Mouse (Mus musculus) hindbrain, embryonic 16.5 days (tissue): ENCODE measurements around the gene Slc17a5. TPM values are rescaled to one million over a fixed set of nuclear protein-coding genes. Genes with fewer than 3 reads are reported as not detected.
A peak's percentile ranks its signal among the peaks of the same experiment; 100 is the strongest.

Source experiments
- ATAC-seq: fragments of 200-750 bp; cut with Nextera tagmentation; 2 replicates; pipeline ENCODE4 v1.8.0; 2017; ENCODE audit warnings: moderate TSS enrichment, moderate library complexity
- H3K27ac ChIP-seq: fragments of 300-500 bp; sonication (generic); 2 replicates; pipeline ENCODE4 v1.5.1; 2014; ENCODE audit warnings: low read depth, mild to moderate bottlenecking, control low read depth, low read length, moderate library complexity
- H3K27me3 ChIP-seq: fragments of 300-500 bp; sonication (generic); replicated peaks from 2 replicates; pipeline ENCODE4 v1.6.1; 2014; ENCODE audit warnings: low read length; ENCODE audit not compliant: control insufficient read depth, insufficient read depth
- H3K36me3 ChIP-seq: fragments of 300-500 bp; sonication (generic); 2 replicates; pipeline ENCODE4 v1.6.1; 2014; ENCODE audit warnings: mild to moderate bottlenecking, low read length, moderate library complexity, mixed read lengths; ENCODE audit not compliant: control insufficient read depth, insufficient read depth
- H3K4me1 ChIP-seq: fragments of 300-500 bp; sonication (generic); 2 replicates; pipeline ENCODE4 v1.6.1; 2014; ENCODE audit warnings: low read depth, low read length; ENCODE audit not compliant: control insufficient read depth, insufficient read depth
- H3K4me2 ChIP-seq: fragments of 300-500 bp; sonication (generic); 2 replicates; pipeline ENCODE4 v1.6.1; 2014; ENCODE audit warnings: mild to moderate bottlenecking, low read length, control low read depth, moderate library complexity
- H3K4me3 ChIP-seq: fragments of 300-500 bp; sonication (generic); 2 replicates; pipeline ENCODE4 v1.5.1; 2014; ENCODE audit warnings: mild to moderate bottlenecking, low read length, control low read depth, moderate library complexity
- H3K9ac ChIP-seq: fragments of 300-500 bp; sonication (generic); 2 replicates; pipeline ENCODE4 v1.6.1; 2014; ENCODE audit warnings: low read depth, mild to moderate bottlenecking, control low read depth, low read length, moderate library complexity
- H3K9me3 ChIP-seq: fragments of 300-500 bp; sonication (generic); 2 replicates; pipeline ENCODE4 v1.6.1; 2014; ENCODE audit warnings: mild to moderate bottlenecking, low read length, moderate library complexity; ENCODE audit not compliant: control insufficient read depth
- WGBS: fragments of 180-500 bp; shearing (Covaris S2); extraction: QIAGEN DNeasy Blood & Tissue Kit; methylation state at CpG from one replicate; pipeline ENCODE4 v1.1.7; 2014; 5-methylcytosine and 5-hydroxymethylcytosine counted together
- polyA plus RNA-seq: library from polyadenylated mRNA; unstranded; fragments of >200 nt; fragmentation: Nextera tagmentation; extraction: Ambion mirVana; gene quantifications from 2 replicates; pipeline ENCODE4 v1.2.1, GENCODE M21; 2015

Slc17a5 gene
- 15.6 and 15.8 TPM in 2 replicates for polyA plus RNA-seq

GRCm38 (mm10) chr9:78587914-78588313 lies at the start of gene Slc17a5:
Gene Slc17a5 (minus strand): TSS chr9:78588041.
- no peaks in the 10 kb centered on the region for H3K9me3 ChIP-seq
- ATAC-seq: peak; percentile 99
- peak within 1 kb of the TSS; percentile 84 for H3K4me3 ChIP-seq
- H3K36me3 ChIP-seq: no peaks in the 10 kb centered on the region
- under 1% methylated on average over 27 of the region's 27 CpGs for WGBS
- peak within 1 kb of the TSS; percentile 84 for H3K9ac ChIP-seq
- peak within 1 kb of the TSS; percentile 75 for H3K4me2 ChIP-seq
- H3K4me1 ChIP-seq: peaks cover 5% of the 10 kb centered on the region
- peak within 1 kb of the TSS; percentile 86 for H3K27ac ChIP-seq
- no peaks in the 10 kb centered on the region for H3K27me3 ChIP-seq

GRCm38 (mm10) chr9:78633976-78634375 lies 46.1 kb upstream of the Slc17a5 start:
- 91% methylated on average over 3 of the region's 3 CpGs for WGBS
- H3K9me3 ChIP-seq: no peaks in the 10 kb centered on the region
- no peak overlapping the region for H3K9ac ChIP-seq
- H3K4me2 ChIP-seq: no peak overlapping the region
- no peak overlapping the region for H3K27ac ChIP-seq
- no peak for ATAC-seq
- H3K4me3 ChIP-seq: no peak overlapping the region
- H3K4me1 ChIP-seq: no peaks in the 10 kb centered on the region
- H3K27me3 ChIP-seq: no peaks in the 10 kb centered on the region
- no peaks in the 10 kb centered on the region for H3K36me3 ChIP-seq

GRCm38 (mm10) chr9:78631755-78632434 lies 44.1 kb upstream of the Slc17a5 start:
- Histone ChIP-seq H3K36me3 (no peaks in the 10 kb centered on the region), H3K27ac (no peak overlapping the region), H3K4me2 (no peak overlapping the region), H3K4me3 (no peak overlapping the region), H3K9ac (no peak overlapping the region), H3K27me3 (no peaks in the 10 kb centered on the region), H3K4me1 (no peaks in the 10 kb centered on the region), H3K9me3 (no peaks in the 10 kb centered on the region)
- WGBS: 85% methylated on average over 6 of the region's 6 CpGs
- ATAC-seq: no peak

- WGBS: 53% methylated on average over 6 of the region's 6 CpGs
- H3K4me2 ChIP-seq: peak overlapping the region; percentile 39
- peak; percentile 67; the same call in 1 of the 2 replicates for ATAC-seq
Observed at GRCm38 (mm10) chr9:78629991-78630390, 42.1 kb upstream of the Slc17a5 start.

GRCm38 (mm10) chr9:78623301-78623747 lies 35.5 kb upstream of the Slc17a5 start:
- Histone ChIP-seq H3K4me1 (no peaks in the 10 kb centered on the region), H3K9ac (no peak overlapping the region), H3K4me2 (no peak overlapping the region), H3K27me3 (no peaks in the 10 kb centered on the region), H3K27ac (no peak overlapping the region), H3K4me3 (no peak overlapping the region), H3K36me3 (no peaks in the 10 kb centered on the region), H3K9me3 (no peaks in the 10 kb centered on the region)
- ATAC-seq: no peak
- WGBS: 89% methylated on average over 10 of the region's 10 CpGs

More at GRCm38 (mm10) chr9:78629991-78630390, 42.1 kb upstream of the Slc17a5 start:
- H3K9me3 ChIP-seq: no peaks in the 10 kb centered on the region
- no peaks in the 10 kb centered on the region for H3K27me3 ChIP-seq
- H3K9ac ChIP-seq: no peak overlapping the region; the same call in 1 of the 2 replicates
- H3K27ac ChIP-seq: no peak overlapping the region
- H3K4me1 ChIP-seq: no peaks in the 10 kb centered on the region
- no peaks in the 10 kb centered on the region for H3K36me3 ChIP-seq
- no peak overlapping the region for H3K4me3 ChIP-seq

- ATAC-seq: no peak
- no peaks in the 10 kb centered on the region for H3K36me3 ChIP-seq
- peaks cover 6% of the 10 kb centered on the region for H3K4me1 ChIP-seq
- no peak overlapping the region for H3K27ac ChIP-seq
- H3K9me3 ChIP-seq: no peaks in the 10 kb centered on the region
- no peaks in the 10 kb centered on the region for H3K27me3 ChIP-seq
- no peak overlapping the region for H3K9ac ChIP-seq
- 84% methylated on average over 9 of the region's 9 CpGs for WGBS
- H3K4me2 ChIP-seq: no peak overlapping the region
- no peak overlapping the region for H3K4me3 ChIP-seq
Observed at GRCm38 (mm10) chr9:78619285-78619684, 31.4 kb upstream of the Slc17a5 start.

GRCm38 (mm10) chr9:78615401-78616021 lies 27.7 kb upstream of the Slc17a5 start, which contains the start of gene Cd109:
Gene Cd109 (plus strand): TSS chr9:78615546.
- H3K27me3 ChIP-seq: no peaks in the 10 kb centered on the region
- peak within 1 kb of the TSS; percentile 66 for H3K9ac ChIP-seq
- H3K27ac ChIP-seq: no peak within 1 kb of the TSS
- no peaks in the 10 kb centered on the region for H3K9me3 ChIP-seq
- H3K36me3 ChIP-seq: no peaks in the 10 kb centered on the region
- H3K4me1 ChIP-seq: peaks cover 6% of the 10 kb centered on the region
- ATAC-seq: peak; percentile 79
- peak within 1 kb of the TSS; percentile 60 for H3K4me3 ChIP-seq
- peak within 1 kb of the TSS; percentile 90 for H3K4me2 ChIP-seq
- under 1% methylated on average over 43 of the region's 43 CpGs for WGBS

- H3K27me3 ChIP-seq: no peaks in the 10 kb centered on the region
- WGBS: 28% methylated on average over 6 of the region's 6 CpGs
- no peaks in the 10 kb centered on the region for H3K9me3 ChIP-seq
- H3K9ac ChIP-seq: no peak overlapping the region
- peak; percentile 59 for ATAC-seq
- H3K4me2 ChIP-seq: no peak overlapping the region
- H3K36me3 ChIP-seq: no peaks in the 10 kb centered on the region
- H3K4me3 ChIP-seq: no peak overlapping the region
- H3K4me1 ChIP-seq: peaks cover 6% of the 10 kb centered on the region
- H3K27ac ChIP-seq: no peak overlapping the region
Observed at GRCm38 (mm10) chr9:78614201-78614600, 26.4 kb upstream of the Slc17a5 start.

- H3K4me2 ChIP-seq: no peak overlapping the region
- no peak for ATAC-seq
- no peaks in the 10 kb centered on the region for H3K9me3 ChIP-seq
- no peaks in the 10 kb centered on the region for H3K27me3 ChIP-seq
- no peaks in the 10 kb centered on the region for H3K4me1 ChIP-seq
- H3K36me3 ChIP-seq: no peaks in the 10 kb centered on the region
- H3K9ac ChIP-seq: no peak overlapping the region
- H3K27ac ChIP-seq: no peak overlapping the region
- 54% methylated on average over 4 of the region's 4 CpGs for WGBS
- no peak overlapping the region for H3K4me3 ChIP-seq
Observed at GRCm38 (mm10) chr9:78601046-78601730, 13.3 kb upstream of the Slc17a5 start.
